Mouse (Mus musculus) midbrain, embryonic 12.5 days (tissue): Measurements from ENCODE around the gene Gm21972. TPM values are rescaled to one million over a fixed set of nuclear protein-coding genes. Genes with fewer than 3 reads are reported as not detected.

Experiments used
- ATAC-seq: fragments of 200-750 bp; cut with Nextera tagmentation; 2 replicates; pipeline ENCODE4 v1.8.0; 2017; ENCODE audit warnings: low read depth, moderate TSS enrichment, moderate library complexity; ENCODE audit not compliant: low FRiP score
- H3K27ac ChIP-seq: fragments of 300-500 bp; sonication (generic); replicated peaks from 2 replicates; pipeline ENCODE4 v1.5.1; 2016; ENCODE audit warnings: mild to moderate bottlenecking
- H3K27me3 ChIP-seq: fragments of 300-500 bp; sonication (generic); 2 replicates; pipeline ENCODE4 v1.6.1; 2016; ENCODE audit warnings: mild to moderate bottlenecking
- H3K36me3 ChIP-seq: fragments of 300-500 bp; sonication (generic); 2 replicates; pipeline ENCODE4 v1.6.1; 2016
- H3K4me1 ChIP-seq: fragments of 300-500 bp; sonication (generic); 2 replicates; pipeline ENCODE4 v1.6.1; 2016
- H3K4me2 ChIP-seq: fragments of 300-500 bp; sonication (generic); replicated peaks from 2 replicates; pipeline ENCODE4 v1.6.1; 2016; ENCODE audit warnings: mild to moderate bottlenecking, moderate library complexity
- H3K4me3 ChIP-seq: fragments of 300-500 bp; sonication (generic); 2 replicates; pipeline ENCODE4 v1.5.1; 2016; ENCODE audit warnings: mild to moderate bottlenecking
- H3K9ac ChIP-seq: fragments of 300-500 bp; sonication (generic); replicated peaks from 2 replicates; pipeline ENCODE4 v1.6.1; 2016; ENCODE audit warnings: mild to moderate bottlenecking, moderate library complexity
- H3K9me3 ChIP-seq: fragments of 300-500 bp; sonication (generic); 2 replicates; pipeline ENCODE4 v1.6.1; 2016; ENCODE audit warnings: mild to moderate bottlenecking
- WGBS: fragments of 180-500 bp; shearing (Covaris S2); methylation state at CpG from one replicate; pipeline ENCODE4 v1.1.7; 2016; 5-methylcytosine and 5-hydroxymethylcytosine counted together
- polyA plus RNA-seq: library from polyadenylated mRNA; unstranded; fragments of >200 nt; fragmentation: Nextera tagmentation; extraction: Ambion mirVana; gene quantifications from 2 replicates; pipeline ENCODE4 v1.2.1, GENCODE M21; 2016

The Gm21972 gene
- polyA plus RNA-seq = not detected in 2 replicates

DNA sequence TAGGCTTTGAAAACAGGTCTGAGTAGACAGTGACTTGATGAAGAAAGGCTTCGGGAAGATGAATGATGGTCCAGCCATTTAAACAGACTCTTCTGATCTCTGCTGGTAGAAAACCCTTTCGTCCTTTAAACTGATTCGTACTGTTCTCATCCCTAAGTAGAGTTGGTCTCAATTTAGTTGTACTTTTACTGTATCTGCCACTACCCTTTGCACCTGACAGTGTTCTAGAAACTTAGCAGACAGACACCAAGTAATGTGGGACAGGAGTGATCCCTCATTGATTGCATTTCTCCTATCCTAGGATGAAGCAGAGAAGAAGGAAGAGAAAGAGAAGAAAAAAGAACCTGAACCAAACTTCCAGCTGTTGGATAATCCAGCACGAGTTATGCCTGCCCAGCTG is at the start of gene Gm21972:
Gm21972 (plus strand) TSS at position 301 of the 400 bp plus-strand sequence.
- Histone ChIP-seq H3K9ac (no peak within 1 kb of the TSS), H3K27ac (no peak within 1 kb of the TSS), H3K27me3 (no peaks in the 10 kb centered on the region), H3K4me3 (no peak within 1 kb of the TSS), H3K36me3 (peaks cover 85% of the 10 kb centered on the region), H3K9me3 (no peaks in the 10 kb centered on the region), H3K4me2 (no peak within 1 kb of the TSS), H3K4me1 (no peaks in the 10 kb centered on the region)
- WGBS = 96% methylated on average over 4 of the region's 4 CpGs
- ATAC-seq = no peak

DNA sequence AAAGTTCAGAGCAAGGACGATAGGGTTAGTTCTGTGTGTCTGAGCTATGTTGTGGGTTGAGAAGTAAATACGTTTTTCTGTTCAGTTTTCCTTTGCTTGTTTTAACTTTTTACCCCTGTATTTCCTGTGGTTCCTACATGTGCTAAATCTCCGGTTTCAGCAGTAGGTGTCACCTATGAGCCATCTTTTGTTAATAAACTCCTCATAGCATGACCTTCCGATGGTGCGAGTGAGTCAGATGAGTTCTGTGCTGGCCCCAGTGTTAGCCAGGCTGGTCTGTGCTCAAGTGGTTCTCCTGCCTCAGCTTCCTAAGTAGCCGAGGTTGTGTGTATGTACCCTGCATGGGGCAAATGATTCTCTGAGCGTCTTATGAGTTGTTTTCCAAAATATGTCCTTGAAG is 39.0 kb upstream of the Gm21972 start:
- no peaks in the 10 kb centered on the region for H3K27me3 ChIP-seq

GRCm38 (mm10) chr1:86105054-86105453 is 28.4 kb upstream of the Gm21972 start:
- H3K27me3 ChIP-seq = no peaks in the 10 kb centered on the region
- no peaks in the 10 kb centered on the region for H3K9me3 ChIP-seq
- no peak overlapping the region for H3K9ac ChIP-seq
- no peak overlapping the region for H3K4me3 ChIP-seq
- no peak overlapping the region for H3K27ac ChIP-seq
- H3K36me3 ChIP-seq = 0 out of 2 replicates have a peak, but pooled peaks cover 4% of the 10 kb centered on the region
- no peak for ATAC-seq
- no peaks in the 10 kb centered on the region for H3K4me1 ChIP-seq
- WGBS = 100% methylated on average over 1 of the region's 1 CpGs
- no peak overlapping the region for H3K4me2 ChIP-seq

More for the DNA sequence above, 39.0 kb upstream of the Gm21972 start:
- 86% methylated on average over 7 of the region's 7 CpGs for whole genome bisulfite sequencing
- Histone ChIP-seq H3K9ac (no peak overlapping the region), H3K4me1 (no peaks in the 10 kb centered on the region), H3K9me3 (no peaks in the 10 kb centered on the region), H3K4me2 (no peak overlapping the region), H3K36me3 (peaks cover 72% of the 10 kb centered on the region), H3K4me3 (no peak overlapping the region), H3K27ac (no peak overlapping the region)
- no peak for ATAC-seq

- WGBS = 66% methylated on average over 6 of the region's 6 CpGs
- Histone ChIP-seq H3K27ac (no peak within 1 kb of the TSS), H3K9me3 (no peaks in the 10 kb centered on the region), H3K4me2 (no peak within 1 kb of the TSS), H3K4me3 (no peak within 1 kb of the TSS), H3K27me3 (no peaks in the 10 kb centered on the region), H3K9ac (no peak within 1 kb of the TSS), H3K4me1 (no peaks in the 10 kb centered on the region), H3K36me3 (peaks cover 8% of the 10 kb centered on the region)
- ATAC-seq = no peak
Measured at GRCm38 (mm10) chr1:86111779-86112178, 21.7 kb upstream of the Gm21972 start, which contains the start of gene Htr2b. Htr2b (minus strand) TSS chr1:86111970.

DNA sequence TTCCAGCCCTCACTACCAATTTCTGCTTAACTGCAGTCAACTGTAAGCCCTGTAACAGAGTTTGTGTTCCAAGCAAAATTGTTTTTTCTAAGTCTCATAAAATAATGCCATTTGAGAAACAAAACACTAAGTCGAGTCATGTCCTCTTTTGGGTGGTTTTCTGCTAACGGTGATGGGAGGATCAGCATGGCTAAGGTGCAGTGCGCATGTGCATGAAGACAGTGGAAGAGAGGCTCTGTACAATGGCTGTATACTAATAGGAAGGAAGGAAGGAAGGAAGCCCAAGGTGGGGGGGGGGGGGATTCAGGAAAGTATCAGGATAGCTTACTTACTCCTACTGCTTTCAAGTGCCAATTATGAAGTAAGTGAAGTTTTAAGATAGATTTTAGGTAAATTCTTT is 19.3 kb upstream of the Gm21972 start:
- H3K4me1 ChIP-seq = no peaks in the 10 kb centered on the region
- no peaks in the 10 kb centered on the region for H3K27me3 ChIP-seq
- WGBS = 89% methylated on average over 3 of the region's 3 CpGs
- H3K9ac ChIP-seq = no peak overlapping the region
- ATAC-seq = no peak
- no peak overlapping the region for H3K4me3 ChIP-seq
- no peaks in the 10 kb centered on the region for H3K9me3 ChIP-seq
- no peak overlapping the region for H3K4me2 ChIP-seq
- H3K27ac ChIP-seq = no peak overlapping the region
- H3K36me3 ChIP-seq = peaks cover 25% of the 10 kb centered on the region

- Histone ChIP-seq H3K4me3 (no peak overlapping the region), H3K9ac (no peak overlapping the region), H3K36me3 (peaks cover 69% of the 10 kb centered on the region), H3K9me3 (no peaks in the 10 kb centered on the region), H3K27ac (no peak overlapping the region), H3K27me3 (no peaks in the 10 kb centered on the region), H3K4me2 (no peak overlapping the region), H3K4me1 (no peaks in the 10 kb centered on the region)
- 93% methylated on average over 4 of the region's 4 CpGs for WGBS
- no peak for ATAC-seq
Measured at GRCm38 (mm10) chr1:86119549-86119948, 13.9 kb upstream of the Gm21972 start.

GRCm38 (mm10) chr1:86126036-86126435 is 7.4 kb upstream of the Gm21972 start:
- Histone ChIP-seq H3K27ac (no peak overlapping the region), H3K4me3 (no peak overlapping the region), H3K9ac (no peak overlapping the region), H3K36me3 (peaks cover 87% of the 10 kb centered on the region), H3K9me3 (no peaks in the 10 kb centered on the region), H3K27me3 (no peaks in the 10 kb centered on the region), H3K4me1 (no peaks in the 10 kb centered on the region), H3K4me2 (no peak overlapping the region)
- WGBS = 97% methylated on average over 2 of the region's 2 CpGs
- ATAC-seq = no peak

GRCm38 (mm10) chr1:86135315-86135714 is 1.9 kb downstream of the Gm21972 start:
- Histone ChIP-seq H3K27ac (no peak overlapping the region), H3K36me3 (peaks cover 81% of the 10 kb centered on the region), H3K9me3 (no peaks in the 10 kb centered on the region), H3K4me1 (no peaks in the 10 kb centered on the region), H3K9ac (no peak overlapping the region), H3K4me3 (no peak overlapping the region), H3K27me3 (no peaks in the 10 kb centered on the region), H3K4me2 (no peak overlapping the region)
- WGBS = 97% methylated on average over 6 of the region's 6 CpGs
- no peak for ATAC-seq

- Histone ChIP-seq H3K36me3 (peaks cover 47% of the 10 kb centered on the region), H3K27ac (no peak overlapping the region), H3K9ac (no peak overlapping the region), H3K4me3 (no peak overlapping the region), H3K4me1 (no peaks in the 10 kb centered on the region), H3K27me3 (no peaks in the 10 kb centered on the region), H3K9me3 (no peaks in the 10 kb centered on the region), H3K4me2 (no peak overlapping the region)
- ATAC-seq = no peak
- WGBS = 74% methylated on average over 3 of the region's 3 CpGs
Measured at GRCm38 (mm10) chr1:86141081-86141480, 7.6 kb downstream of the Gm21972 start.

DNA sequence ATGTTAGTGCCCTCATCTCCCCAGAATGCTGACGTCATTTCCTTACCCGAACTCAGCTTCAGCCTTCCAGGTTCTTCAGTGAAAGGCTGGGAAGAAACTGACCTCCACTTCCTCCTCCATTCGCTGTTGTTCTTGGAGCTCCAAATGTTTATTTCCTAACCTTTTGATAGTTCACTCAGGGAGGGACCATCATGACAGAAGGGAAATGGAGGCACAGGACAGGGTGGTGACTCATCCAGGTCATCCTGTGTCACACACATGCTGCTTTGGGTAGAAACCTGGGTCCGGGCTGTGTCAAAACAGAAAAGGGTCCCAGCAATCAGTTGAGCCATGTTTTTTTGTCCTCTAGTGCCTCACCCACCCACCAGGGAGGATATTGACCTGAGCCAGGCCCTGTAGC is 9.7 kb downstream of the Gm21972 start:
- H3K36me3 ChIP-seq = peaks cover 28% of the 10 kb centered on the region
- no peak overlapping the region for H3K4me2 ChIP-seq
- 93% methylated on average over 4 of the region's 4 CpGs for WGBS
- H3K27ac ChIP-seq = no peak overlapping the region
- no peaks in the 10 kb centered on the region for H3K27me3 ChIP-seq
- H3K9ac ChIP-seq = no peak overlapping the region
- no peak for ATAC-seq
- H3K4me1 ChIP-seq = no peaks in the 10 kb centered on the region
- no peaks in the 10 kb centered on the region for H3K9me3 ChIP-seq
- no peak overlapping the region for H3K4me3 ChIP-seq

DNA sequence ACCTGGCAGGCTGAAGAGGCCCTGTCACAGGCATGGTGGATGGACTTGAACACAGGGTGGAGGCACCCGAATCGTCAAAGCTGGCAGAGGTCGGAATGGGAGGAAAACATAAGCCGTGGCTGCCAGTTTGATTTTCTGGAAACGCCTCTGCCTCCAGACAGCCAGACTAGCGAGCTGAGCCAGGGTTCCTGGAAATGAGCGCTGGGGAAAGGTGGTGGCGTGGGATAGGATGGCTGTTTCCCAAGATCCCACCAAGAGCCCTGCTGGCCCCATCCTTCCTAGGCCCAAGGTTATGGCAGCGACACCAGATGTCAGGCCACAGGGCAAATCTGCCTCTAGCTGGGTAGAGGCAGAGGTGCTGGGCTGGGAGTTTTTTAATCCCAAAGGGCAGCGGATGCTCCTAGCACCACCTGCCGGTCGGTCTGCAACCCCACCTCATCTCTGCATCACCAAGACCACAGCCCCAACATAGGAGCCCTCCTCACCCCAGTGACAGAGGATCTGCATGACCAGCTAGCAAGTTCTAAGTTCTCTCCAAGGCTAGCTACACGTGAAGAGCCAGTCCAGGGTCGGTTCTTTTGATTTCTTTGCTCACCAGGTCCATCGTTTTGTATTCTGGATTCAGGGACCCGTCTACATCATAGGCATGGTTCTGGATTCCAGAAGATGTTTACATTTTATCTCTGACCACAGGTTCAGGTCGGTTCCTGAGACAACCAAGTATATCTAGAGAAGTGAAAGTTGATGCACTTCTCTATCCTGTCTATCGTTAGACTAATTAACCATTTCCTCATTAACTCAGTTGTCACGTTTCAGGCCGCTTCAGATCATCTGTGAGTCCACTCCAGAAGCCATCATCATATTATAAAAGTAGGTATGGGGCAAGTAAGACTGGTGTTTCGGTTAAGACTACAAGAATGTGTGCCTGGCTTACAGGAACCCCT is 10.8 kb downstream of the Gm21972 start:
- no peaks in the 10 kb centered on the region for H3K4me1 ChIP-seq
- H3K36me3 ChIP-seq = peaks cover 17% of the 10 kb centered on the region
- no peak overlapping the region for H3K9ac ChIP-seq
- no peaks in the 10 kb centered on the region for H3K9me3 ChIP-seq
- 80% methylated on average over 21 of the region's 21 CpGs for WGBS
- no peak overlapping the region for H3K4me2 ChIP-seq
- no peak overlapping the region for H3K27ac ChIP-seq
- no peaks in the 10 kb centered on the region for H3K27me3 ChIP-seq
- H3K4me3 ChIP-seq = no peak overlapping the region
- no peak for ATAC-seq

DNA sequence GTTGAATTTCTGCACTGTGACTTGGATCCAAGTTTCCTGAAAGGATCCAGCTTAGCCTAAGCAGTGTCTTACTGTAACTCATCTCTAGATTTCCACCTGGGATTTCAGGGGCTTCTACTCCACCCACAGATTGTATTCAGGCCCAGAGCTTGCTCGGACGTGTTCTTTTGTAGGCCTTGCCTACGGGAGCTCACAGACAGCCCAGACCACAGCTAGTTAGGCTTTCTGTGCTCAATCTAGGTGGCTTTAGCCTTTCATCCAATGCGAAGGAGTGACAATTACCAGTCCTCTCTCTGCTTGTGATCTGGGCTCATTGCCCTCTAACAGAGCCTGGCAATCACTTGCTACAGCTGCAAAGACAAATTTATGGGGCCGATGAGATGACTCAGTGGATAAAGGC is 12.9 kb downstream of the Gm21972 start:
- ATAC-seq = no peak
- no peaks in the 10 kb centered on the region for H3K4me1 ChIP-seq

More for the DNA sequence above, 12.9 kb downstream of the Gm21972 start:
- Histone ChIP-seq H3K4me2 (no peak overlapping the region), H3K27me3 (no peaks in the 10 kb centered on the region), H3K4me3 (no peak overlapping the region), H3K9me3 (no peaks in the 10 kb centered on the region), H3K27ac (no peak overlapping the region), H3K36me3 (peaks cover 6% of the 10 kb centered on the region; the same call in 1 of the 2 replicates), H3K9ac (no peak overlapping the region)
- WGBS = 83% methylated on average over 5 of the region's 5 CpGs
